Mouse (Mus musculus) layer of hippocampus, postnatal 36 days (tissue): ENCODE data around the gene Galm. TPM values are rescaled to one million over a fixed set of nuclear protein-coding genes. Genes with fewer than 3 reads are reported as not detected.

Source experiments
- DNase-seq, 2 experiments: peaks; one replicate each; pipeline ENCODE4 v3.0.0; 2022
- total RNA-seq, 2 experiments: library from RNA; stranded (reverse); gene quantifications; 2 replicates each; pipeline ENCODE4 v1.2.3; 2021

The Galm gene
- total RNA-seq, 2 experiments from 2014 or later, result 4.1 to 4.5 TPM

DNA sequence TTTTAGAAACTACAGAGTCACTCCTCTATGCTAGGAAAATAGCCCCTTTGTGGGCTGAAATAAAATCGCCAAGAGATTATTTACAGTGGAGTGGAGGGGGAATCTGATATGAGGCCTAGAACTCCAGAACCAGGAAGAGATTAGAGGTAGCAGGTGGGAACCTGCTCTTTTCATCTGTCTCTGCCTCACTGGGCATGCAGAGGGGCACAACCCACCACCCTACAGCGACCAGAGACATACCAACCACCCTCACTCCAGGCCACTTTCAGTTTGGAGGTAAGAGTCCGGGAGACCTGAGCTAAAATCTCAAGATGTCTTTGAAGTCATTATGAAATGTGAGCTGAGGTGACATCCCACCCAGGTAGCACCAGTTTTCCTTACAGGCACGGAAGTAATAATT is 2.1 kb downstream of the Galm start:
- DNase-seq, result no peak

DNA sequence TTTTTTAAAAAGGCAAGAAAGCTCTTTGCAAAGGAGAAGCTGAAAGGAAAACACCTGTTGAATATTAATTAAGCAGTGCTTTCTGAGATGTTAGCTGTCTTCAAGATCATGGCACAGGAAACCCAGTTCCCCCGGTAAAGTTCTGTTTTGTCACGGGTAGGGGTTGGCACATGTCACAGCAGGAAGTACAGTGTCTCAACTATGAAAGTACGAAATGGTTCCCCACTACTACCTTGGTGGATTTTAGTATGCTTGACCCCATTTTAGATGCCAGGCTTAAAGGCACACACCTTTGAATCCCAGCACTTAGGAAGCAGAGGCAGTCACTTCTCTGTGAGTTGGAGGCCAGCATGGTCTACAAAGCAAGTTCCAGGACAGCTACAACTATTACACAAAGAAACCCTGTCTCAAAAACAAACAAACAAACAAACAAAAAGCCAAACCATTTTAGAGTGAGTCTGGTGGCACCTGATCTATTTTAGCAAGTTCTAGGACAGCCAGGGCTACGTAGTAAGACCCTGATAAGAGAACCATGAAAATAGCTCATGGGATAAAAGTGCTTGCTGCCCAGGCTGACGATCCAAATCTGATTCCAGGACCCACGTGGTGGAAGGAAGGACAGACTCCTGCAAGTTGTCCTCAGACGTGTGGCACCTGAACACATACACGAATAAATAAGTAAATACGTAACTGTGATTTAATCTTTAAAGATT is 3.6 kb downstream of the Galm start:
- DNase-seq, result no peak

DNA sequence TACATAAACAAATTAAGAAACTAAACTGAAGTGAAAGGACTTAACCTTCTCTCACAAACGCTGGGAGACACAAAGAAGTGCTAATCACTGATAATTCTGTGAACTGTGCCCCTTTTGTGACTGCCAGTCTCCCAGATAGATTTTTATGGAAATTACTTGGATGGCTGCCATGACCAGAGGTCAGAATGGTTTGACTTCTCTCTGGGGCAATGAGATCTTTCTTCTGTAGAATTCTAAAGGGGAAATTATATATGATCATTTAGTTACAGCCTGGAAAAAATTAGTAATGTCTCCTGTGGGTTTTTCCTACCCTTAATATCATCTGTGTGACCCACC is 4.1 kb downstream of the Galm start:
- no peak for DNase-seq

DNA sequence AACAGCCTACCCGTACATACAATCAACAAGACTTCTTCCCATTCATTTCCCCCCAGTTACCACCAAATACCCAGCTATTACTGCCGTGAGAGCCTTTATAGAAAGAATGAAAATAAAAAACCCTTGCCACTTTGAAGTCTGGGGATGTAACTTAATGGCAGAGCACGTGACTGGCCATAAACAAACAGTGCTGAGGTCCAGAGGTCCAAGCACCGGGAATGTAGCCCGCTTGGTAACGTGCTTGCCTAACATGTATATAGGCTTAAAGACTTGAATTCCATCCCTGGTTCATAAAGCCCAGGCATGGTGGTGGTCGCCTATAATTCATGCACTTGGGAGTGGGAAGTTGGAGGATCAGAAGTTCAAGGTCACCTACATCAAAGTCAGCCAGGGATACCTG is 4.6 kb downstream of the Galm start:
- DNase-seq, result no peak

DNA sequence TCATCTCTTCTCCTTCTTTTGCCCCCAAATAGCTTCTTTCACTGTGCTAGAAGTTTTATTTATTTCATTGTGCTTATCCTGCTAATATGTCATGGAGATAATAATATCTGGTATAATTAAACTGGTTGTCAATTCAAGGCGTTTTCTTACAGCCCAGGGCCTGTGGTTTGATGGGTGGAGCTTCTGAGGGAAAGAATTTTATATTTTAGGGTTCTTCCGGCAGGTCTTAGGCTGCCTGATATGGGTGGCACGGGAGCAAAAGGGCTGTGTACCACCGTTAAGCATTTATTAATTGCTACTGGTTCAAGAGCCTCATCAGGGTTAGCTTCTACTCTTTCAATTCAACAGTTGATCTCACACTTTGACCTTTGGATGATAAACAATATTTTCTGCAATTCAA is 5.2 kb downstream of the Galm start:
- no peak for DNase-seq

DNA sequence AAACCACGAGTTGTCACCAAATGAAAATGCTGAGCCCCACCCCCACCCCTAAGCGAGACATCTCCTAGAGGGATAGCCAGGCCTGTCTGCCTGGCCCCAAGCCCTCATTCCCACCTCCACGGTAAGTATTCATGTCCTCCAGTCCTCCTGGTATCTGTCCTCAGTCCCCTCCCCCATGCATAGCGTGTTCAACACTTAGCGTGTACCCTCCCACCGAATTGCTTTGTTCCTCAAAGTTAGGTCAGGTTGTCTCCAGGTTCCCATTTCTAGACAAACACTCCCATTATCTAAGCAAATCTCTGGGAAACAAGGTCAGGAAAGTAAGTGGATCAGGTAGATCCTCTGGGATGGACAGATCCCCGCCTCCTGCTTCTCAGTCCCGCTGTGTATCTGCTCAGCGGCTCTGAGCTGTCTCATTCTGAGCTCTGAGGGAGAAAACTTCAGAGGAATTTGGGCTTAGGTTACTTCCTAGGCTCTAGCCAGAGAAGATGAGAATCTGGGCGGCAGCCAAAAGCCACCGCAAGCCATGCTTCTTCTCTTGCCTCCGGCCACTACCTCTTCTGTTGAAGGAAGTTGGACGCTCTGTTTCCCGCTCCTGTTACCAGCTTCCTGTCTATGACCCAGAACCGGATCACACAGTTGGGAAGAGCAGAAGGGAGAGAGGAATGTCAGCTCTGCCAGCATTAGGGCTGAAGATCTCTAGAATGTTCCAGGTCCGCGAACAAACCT is 11.3 kb downstream of the Galm start:
- no peak for DNase-seq

DNA sequence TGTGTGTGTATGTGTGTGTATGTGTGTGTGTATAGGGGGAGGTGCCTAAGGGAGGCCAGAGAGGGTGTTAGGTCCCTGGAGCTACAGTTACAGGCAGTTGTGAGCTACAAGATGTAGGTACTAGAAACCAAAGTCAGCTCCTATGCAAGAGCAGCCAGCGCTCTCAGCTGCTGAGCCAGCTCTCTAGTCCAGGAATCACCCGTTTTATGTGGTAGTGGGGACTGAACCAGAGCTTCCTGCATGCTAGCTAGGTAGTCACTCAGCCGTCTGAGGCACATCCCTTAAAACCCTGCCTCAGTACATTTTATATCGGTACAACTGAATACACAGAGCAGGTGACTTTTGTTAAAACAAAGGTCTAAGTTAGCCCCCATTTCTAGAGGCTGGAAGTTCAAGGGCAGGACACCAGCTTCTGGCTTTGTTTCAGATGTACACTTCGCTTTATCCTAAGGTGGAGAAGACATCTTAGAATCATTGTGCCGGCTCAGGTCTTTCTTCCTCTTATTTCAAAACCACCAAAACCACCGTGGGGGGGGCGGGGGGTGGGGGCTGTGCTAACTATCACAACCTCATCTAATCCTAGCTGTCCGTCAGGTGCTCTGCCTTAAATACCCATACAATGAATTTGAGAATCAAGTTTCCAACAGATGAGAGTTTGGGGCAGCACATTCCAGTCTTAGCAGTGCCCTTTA is 12.6 kb downstream of the Galm start:
- no peak for DNase-seq

DNA sequence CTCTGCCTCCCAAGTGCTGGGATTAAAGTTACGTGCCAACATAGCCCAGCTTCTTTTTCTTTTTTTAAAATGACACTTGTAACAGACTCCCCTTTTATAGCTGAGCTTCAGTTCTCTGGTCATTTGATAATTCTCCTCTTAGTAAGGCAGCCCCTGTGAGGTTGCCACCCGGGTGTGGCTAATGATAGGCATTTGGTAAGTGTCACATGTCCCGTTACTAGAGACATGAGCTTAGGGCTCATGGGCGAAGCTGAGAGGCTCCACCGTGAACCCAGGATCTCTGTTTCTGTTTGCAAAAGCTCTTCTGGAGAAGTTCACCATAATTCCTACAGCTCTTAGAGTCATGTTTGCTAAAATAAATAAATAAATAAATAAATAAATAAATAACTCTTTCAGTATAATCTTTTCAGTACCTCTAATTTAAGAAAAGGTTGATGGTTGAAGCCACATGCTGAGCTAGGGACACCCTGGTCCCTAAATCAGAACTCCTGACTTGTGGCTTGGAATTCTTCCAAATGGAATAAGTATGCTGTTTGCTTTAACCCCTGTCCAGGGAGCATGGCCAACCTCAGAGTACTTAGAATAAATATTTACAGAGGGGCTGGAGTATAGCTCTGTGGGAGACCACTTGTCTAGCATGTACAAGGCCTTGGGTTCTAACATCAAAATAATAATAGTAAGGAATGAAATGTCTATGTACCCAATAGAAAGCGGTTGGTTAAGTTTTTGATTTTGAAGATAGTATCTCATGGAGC is 16.4 kb downstream of the Galm start:
- DNase-seq, result no peak

DNA sequence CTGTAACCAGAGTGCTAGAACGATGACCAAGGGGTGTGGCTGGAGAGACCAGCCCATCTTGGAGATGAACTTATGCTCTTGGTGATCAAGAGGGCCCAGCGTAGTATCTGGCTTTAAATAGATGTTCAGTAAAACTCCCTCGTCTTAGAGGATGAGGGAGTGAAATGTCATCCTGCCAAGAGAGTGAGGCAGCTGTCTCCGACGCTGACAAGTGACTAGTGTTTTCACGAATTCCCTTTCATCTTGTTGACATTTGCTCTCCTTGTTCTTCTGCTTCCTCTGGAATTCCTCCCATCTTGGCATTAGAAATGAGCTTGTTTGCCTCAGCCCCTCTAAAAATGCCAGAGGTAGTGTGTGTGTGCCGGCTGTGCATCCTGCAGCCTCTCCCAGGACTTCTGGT is 17.9 kb downstream of the Galm start:
- DNase-seq, result no peak

DNA sequence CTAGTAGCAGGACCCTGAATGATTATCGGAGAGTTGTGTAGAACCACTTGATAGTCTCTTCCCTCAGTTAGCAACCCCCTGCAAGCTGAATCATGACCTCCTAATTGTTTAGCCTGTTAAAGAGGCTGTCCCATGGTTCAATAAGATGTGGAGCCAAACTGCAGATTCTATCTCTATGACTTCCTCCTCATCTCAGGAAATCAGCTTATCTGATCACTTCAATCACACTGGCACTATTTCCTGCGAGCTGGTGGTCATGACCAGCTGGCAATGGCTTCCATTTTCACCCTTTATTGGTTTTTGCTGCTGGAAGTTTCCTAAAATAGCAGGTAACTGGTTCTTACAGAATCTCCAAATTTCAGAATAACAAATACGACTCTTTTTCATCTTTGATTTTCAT is 18.5 kb downstream of the Galm start:
- no peak for DNase-seq

DNA sequence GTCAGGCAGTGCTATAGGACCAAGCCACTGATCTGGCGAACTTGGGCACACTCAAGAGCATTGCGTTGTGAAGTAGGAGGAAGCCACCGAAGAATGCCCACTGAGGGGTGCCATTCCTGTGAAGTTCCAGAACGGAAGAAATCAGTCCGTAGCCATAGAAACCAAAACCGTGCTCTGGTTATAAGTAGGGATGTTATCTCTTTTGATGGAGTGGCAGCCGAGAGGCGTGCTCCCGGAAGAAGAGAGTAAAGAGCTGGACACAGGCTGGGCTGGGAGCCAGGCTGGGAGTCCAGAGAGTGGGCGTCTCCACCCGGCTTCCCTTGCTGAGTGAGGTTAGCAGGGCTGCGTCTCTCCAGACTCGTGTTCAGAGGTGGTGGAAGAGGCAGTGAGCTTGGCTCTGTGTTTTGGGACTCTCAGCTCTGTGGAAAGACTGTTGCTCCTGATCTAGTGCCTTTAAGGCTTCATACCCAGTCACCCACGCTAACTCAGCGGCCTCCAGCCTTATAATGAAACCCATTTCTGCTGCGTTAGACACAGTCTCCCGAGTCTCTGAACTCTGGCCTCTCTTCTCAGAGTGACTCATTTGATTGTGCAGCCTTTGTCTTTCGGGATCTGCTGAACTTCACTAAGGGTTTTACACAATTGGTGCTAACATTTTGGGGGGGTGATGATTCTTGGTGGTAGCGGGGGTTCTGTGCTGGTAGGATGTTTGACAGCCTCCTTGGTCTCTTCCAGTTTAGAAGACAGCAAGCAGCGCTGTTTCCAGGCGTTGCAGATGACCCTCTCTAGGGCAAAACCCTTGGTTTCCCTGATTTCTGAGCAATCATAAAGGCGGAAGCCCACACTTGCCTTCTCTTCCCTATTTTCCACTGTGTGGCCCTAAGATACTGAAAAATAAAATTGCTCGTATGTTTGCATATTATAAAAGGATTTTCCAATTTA is 21.1 kb downstream of the Galm start:
- peak; percentile 39 to 60 for DNase-seq

DNA sequence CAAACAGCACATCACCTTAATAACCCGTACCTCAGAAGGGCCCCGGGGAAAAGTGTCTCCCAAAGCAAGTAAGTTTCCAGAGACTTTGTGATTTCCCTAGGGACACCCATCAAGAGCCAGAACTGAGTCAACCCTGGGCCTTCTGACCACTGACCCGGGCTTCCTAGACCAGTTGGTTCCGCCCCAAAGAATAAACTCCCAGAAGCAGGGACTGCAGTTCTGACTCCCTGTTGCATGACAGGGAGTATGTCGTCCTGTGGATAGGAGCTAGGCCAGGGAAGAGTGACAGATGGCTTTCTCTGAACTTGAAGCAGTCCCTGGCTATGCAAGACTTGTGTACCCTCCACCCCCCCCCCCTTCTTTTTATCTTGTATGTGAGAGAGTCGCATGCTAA is 21.7 kb downstream of the Galm start:
- DNase-seq, result no peak

DNA sequence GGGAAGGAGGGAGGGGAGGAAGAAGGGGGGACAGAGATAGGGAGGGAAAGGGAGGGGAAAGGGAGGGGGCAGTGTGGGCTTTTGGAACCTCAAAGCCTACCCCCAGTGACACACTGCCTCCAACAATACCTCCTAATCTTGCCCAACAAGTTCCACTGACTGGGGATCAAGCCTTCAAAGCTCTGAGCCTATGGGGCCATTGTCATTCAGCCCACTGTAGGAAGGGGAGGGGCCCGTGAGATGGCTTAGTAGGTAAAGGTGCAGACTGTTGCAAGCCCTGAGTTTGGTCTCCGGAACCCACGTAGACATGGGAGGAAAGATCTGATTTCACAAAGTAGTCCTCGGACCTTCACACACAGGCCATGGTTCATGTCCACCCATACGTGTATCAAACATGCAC is 24.1 kb downstream of the Galm start:
- no peak for DNase-seq

DNA sequence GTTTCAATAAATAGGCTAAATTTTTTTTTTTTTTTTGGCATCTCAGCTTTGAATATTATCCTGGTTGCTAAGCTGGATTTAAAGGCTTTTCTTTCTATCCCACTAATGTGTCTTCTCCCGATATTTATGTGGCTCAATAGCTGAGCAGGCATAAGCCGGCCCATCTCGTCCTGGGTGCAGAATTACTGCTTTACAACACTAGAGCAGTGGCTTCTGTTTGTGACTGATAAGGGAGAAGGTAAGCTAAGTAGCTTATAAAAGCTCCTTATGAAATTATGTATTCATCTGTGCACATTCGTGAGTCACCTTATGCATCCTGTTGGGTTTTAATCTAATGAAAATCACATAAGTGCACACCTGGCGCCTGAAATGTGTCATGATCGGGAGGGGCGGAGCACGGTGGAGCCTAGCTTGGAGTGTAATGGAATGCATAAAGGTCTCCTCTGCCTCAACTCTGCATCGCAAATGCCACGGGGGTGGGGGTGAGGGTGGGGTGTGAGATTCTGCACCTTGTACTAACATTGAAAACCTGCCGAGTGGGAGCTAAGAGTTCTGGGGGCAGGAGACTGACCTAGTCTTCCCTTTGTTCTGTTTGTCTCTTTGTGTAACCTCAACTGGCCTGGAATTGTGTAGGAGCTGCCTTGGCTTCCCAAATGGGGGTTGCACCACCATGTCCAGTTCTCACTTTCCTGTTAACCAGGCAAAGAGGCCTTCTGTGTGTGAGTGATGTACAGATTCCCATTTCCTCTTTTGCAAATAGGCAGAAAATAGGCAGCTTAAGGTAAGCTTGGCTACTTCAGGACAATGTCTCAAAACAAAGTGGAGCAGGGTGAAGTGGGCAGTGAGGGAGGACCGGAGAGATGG is 25.7 kb downstream of the Galm start:
- no peak for DNase-seq

DNA sequence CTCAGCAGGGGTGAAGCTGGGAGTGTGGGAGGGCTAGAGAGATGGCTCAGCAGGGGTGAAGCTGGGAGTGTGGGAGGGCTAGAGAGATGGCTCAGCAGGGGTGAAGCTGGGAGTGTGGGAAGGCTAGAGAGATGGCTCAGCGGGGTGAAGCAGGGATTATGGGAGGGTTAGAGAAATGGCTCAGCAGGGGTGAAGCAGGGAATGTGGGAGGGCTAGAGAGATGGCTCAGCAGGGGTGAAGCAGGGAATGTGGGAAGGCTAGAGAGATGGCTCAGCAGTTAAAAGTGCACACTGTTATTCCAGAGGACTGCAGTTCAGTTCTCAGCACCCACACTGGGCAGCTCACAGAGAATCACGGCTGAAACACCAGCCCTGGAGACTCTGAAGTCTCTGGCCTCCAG is 26.4 kb downstream of the Galm start:
- DNase-seq, result no peak

DNA sequence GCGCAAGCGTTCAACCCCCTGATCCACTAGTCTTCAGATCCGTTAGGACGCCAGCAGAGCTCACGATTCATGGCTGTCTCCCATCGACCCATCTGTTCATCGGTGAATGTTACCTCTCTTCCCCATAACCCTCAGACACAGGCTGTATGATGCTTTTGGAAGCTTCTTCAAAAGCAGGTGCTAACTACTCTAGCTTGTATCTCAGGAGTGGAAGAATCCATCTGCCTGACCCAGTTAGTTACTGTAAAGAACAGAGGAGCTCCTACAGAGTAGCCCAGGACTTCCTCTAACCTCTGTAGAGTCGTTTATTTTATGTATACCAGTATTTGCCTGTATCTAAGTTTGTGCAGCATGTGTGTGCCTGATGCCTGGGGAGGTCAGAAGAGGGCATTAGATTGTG is 29.6 kb downstream of the Galm start:
- no peak for DNase-seq

DNA sequence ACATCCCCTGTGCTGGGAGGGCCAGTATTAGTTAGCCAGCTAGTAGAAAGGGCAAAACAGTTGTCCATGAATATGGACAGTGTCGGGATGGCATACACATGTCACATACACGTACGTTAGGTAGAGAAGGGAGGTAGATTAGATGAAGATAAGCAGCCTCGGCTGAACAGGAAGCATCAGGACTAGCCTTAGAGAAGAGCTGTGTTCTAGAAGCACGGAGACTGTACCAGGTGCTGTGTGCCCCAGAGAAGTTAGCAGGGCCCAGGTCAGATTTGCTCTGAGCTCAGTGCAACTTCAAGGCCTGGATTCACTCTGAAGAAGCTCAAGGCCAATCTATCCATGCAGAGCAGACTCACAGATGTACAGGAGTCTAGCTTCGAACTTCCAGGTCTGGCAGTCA is 30.2 kb downstream of the Galm start:
- no peak for DNase-seq

DNA sequence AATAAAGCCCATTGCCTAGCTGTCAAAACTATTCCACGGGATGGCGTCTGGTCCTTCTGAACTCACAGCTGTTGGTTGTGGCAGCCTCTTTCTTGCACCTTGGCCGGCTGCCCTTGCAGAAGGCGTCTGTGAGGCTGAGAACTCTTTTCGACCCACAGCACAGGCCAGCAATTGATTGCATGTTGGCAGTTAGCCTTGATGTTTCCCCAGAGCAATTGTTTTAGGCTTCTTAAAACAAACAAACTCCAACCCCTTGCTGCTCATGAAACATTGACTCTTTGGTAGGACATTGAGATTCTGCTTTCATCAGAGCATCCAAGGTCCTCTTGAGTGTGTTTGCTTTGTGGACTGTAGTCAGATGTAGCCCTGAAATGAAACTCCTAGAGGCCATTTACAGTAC is 33.2 kb downstream of the Galm start:
- DNase-seq, result peak; percentile 60 to 67

DNA sequence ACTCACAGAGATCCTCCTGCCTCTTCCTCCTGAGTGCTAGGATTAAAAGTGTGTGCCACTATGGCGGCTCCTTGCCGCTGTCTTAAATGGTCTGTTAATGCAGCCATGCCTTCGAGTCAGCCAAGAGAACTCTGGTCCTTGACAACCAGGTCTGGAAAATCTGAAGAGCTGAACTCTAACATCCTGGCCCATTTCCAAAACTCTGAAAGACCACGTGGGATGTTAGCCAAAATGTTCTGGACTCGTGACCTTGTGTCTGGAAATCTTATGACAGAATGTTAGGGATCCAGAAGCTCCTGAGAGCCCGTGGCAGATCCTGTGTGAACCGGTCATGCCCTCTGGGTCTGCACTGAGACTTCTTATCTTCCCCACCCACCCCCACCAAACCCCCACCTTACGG is 36.7 kb downstream of the Galm start:
- no peak for DNase-seq

DNA sequence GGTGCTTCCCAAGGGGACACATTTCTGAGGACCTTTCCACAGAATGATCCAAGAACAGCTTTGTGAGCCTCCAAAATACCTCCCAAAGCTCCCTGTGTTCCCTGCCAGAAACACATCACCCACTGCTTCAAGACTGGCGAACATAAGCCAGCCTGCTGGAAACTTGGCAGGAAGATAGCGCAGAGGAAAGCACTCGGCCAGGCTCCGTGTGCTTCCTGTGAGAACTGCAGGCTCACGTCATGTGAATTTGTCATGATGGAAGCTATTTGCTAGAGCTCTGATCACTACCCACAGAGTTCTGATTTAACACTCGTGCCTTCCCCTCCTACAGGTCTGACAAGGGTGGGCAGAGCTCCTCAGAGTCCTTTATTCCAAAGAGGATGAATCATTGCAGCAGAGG is 38.5 kb downstream of the Galm start:
- peak; percentile 69 to 78 for DNase-seq

DNA sequence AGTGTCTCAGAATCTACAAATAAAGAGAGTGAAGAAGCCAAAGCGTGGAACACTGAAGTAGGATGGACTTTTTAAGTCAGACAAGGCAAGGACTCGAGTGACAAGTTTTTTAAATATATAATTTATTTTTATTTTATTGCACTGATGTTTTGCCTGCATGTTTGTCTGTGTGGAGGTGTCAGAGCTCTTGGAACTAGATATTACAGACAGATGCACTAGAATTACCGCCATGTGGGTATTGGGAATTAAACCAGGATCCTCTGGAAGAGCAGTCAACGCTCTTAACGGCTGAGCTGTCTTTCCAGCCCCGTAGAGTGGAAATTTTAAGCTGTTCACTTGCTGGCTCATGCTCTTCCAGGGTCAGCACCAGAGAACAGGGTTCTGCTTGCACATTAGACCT is 39.1 kb downstream of the Galm start:
- DNase-seq, result peak in 1 of 2 experiments; percentile 35
